Mouse (Mus musculus): Measurements from ENCODE around the gene Zhx3.

DNA sequence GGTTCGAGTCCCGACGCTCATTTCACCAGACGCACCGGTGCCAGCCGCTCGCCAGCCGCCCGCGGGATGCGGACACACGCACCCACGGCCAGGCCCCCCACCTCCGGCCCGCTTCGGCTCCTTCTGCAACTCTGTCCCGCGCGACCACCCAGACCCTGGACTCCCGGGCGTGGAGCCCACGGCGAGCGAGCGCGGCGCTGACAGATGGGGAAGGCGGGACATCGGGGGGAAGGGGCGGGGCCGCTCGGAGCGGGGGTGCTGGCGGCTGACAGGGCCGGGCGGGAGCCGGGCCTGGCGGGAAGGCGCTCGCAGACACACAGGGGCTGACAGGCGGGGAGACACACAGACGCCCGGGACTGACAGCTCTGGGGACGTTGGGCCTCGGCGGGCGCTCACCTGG is 403 bp downstream of the Zhx3 start:
- no peak for TF ChIP-seq CTCF (IDR thresholded peaks at IDR 0.05; ENCODE audit: low read depth, low read length)
- TF ChIP-seq POLR2A (IDR thresholded peaks at IDR 0.05; ENCODE audit: extremely low read depth, insufficient read depth, low read length) = 0 out of 2 replicates have a peak, but pooled peaks have one; percentile 28

All from liver, adult 2 months (tissue).